Mouse (Mus musculus) kidney, postnatal 0 days (tissue): ENCODE measurements around the gene Kalrn. TPM values are rescaled to one million over a fixed set of nuclear protein-coding genes. Genes with fewer than 3 reads are reported as not detected.

ENCODE experiments used
- ATAC-seq: fragments of 200-750 bp; cut with Nextera tagmentation; replicated peaks from 2 replicates; pipeline ENCODE4 v1.8.0; 2017; ENCODE audit warnings: low read depth, moderate number of reproducible peaks, moderate TSS enrichment, moderate library complexity; ENCODE audit not compliant: low FRiP score
- DNase-seq: peaks from one replicate; pipeline ENCODE4 v3.0.0-alpha.2; 2016; ENCODE audit warnings: low spot score
- H3K27ac ChIP-seq: fragments of 300-500 bp; sonication (generic); 2 replicates; pipeline ENCODE4 v1.5.1; 2014; ENCODE audit warnings: mild to moderate bottlenecking
- H3K27me3 ChIP-seq: fragments of 300-500 bp; sonication (generic); 2 replicates; pipeline ENCODE4 v1.6.1; 2014; ENCODE audit warnings: low read length, mixed read lengths; ENCODE audit not compliant: insufficient read depth
- H3K36me3 ChIP-seq: fragments of 300-500 bp; sonication (generic); 2 replicates; pipeline ENCODE4 v1.6.1; 2014; ENCODE audit warnings: low read length, mixed read lengths; ENCODE audit not compliant: insufficient read depth
- H3K4me1 ChIP-seq: fragments of 300-500 bp; sonication (generic); replicated peaks from 2 replicates; pipeline ENCODE4 v1.6.1; 2014; ENCODE audit warnings: antibody characterized with exemption, low read length, mixed read lengths; ENCODE audit not compliant: insufficient read depth
- H3K4me2 ChIP-seq: fragments of 300-500 bp; sonication (generic); 2 replicates; pipeline ENCODE4 v1.6.1; 2014; ENCODE audit warnings: mild to moderate bottlenecking, low read length, moderate library complexity, mixed read lengths
- H3K4me3 ChIP-seq: fragments of 300-500 bp; sonication (generic); replicated peaks from 2 replicates; pipeline ENCODE4 v1.5.1; 2014; ENCODE audit warnings: low read depth, low read length
- H3K9ac ChIP-seq: fragments of 300-500 bp; sonication (generic); 2 replicates; pipeline ENCODE4 v1.6.1; 2014; ENCODE audit warnings: low read depth, low read length
- H3K9me3 ChIP-seq: fragments of 300-500 bp; sonication (generic); replicated peaks from 2 replicates; pipeline ENCODE4 v1.6.1; 2016; ENCODE audit warnings: low read length, inconsistent platforms, mixed read lengths
- CTCF ChIP-seq: IDR thresholded peaks from 2 replicates; pipeline ENCODE4 v1.5.1; 2016; ENCODE audit warnings: antibody characterized with exemption, low read depth, mild to moderate bottlenecking, moderate library complexity
- WGBS: fragments of 180-500 bp; shearing (Covaris S2); extraction: QIAGEN DNeasy Blood & Tissue Kit; methylation state at CpG from one replicate; pipeline ENCODE4 v1.1.7; 2014; 5-methylcytosine and 5-hydroxymethylcytosine counted together
- polyA plus RNA-seq: library from polyadenylated mRNA; unstranded; fragments of >200 nt; fragmentation: Nextera tagmentation; extraction: Ambion mirVana; gene quantifications from 2 replicates; pipeline ENCODE4 v1.2.1, GENCODE M21; 2015

The Kalrn gene
- polyA plus RNA-seq, 1 experiment from 2014 or later: 20.0 TPM

DNA sequence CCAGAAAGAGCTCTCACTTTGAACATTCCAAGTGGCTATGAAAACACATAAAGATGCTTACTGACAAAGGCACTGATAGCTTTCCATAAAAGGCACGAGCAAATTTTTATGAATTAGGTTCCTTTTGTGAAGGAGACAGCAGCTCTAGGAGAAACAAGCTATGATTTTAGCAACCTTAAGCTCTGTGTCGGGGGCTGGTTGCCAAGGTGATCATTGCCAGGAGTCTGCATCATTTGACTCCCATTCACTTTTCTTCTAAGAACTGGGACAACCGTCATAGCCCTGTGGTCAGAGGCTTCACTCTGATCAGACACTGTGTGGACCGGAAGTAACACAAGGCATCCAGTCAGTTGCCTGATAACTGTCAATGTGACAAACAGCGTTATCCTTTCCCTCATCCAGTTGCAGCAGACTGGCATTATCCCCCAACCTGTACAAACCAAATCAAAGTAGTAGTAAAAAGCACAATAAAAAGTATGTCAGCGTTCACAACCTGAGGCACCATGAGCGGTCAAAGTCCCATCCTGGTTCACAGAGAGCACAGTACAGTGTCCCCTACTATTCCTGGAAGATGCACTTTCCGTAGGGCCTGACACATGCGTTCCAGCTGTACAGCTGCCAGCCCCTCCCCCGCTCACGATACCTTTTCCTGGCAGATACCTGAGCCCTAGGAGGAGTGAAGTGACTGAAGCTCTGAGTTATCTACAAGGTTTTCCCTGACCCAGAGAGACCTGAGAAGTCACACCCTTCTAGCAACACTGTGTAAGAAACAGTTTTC is 253.1 kb downstream of the Kalrn start:
- ATAC-seq (no peak), DNase-seq (no peak)
- 69% methylated on average over 11 of the region's 11 CpGs for WGBS
- Histone ChIP-seq H3K36me3 (no peaks in the 10 kb centered on the region), H3K9me3 (no peaks in the 10 kb centered on the region), H3K27me3 (no peaks in the 10 kb centered on the region), H3K27ac (no peak overlapping the region), H3K4me2 (no peak overlapping the region), H3K4me3 (no peak overlapping the region), H3K9ac (no peak overlapping the region), H3K4me1 (0 out of 2 replicates have a peak, but pooled peaks cover 6% of the 10 kb centered on the region)
- no peak for TF ChIP-seq CTCF

GRCm38 (mm10) chr16:34317110-34317509 is 256.2 kb downstream of the Kalrn start:
- TF ChIP-seq CTCF: no peak
- H3K9me3 ChIP-seq: no peaks in the 10 kb centered on the region
- ATAC-seq: no peak
- WGBS: 13% methylated on average over 3 of the region's 3 CpGs
- DNase-seq: peak; percentile 25
- H3K27me3 ChIP-seq: no peaks in the 10 kb centered on the region
- no peak overlapping the region for H3K27ac ChIP-seq
- no peak overlapping the region for H3K4me3 ChIP-seq
- no peaks in the 10 kb centered on the region for H3K36me3 ChIP-seq
- no peak overlapping the region for H3K4me2 ChIP-seq
- no peak overlapping the region for H3K9ac ChIP-seq
- H3K4me1 ChIP-seq: no peaks in the 10 kb centered on the region

DNA sequence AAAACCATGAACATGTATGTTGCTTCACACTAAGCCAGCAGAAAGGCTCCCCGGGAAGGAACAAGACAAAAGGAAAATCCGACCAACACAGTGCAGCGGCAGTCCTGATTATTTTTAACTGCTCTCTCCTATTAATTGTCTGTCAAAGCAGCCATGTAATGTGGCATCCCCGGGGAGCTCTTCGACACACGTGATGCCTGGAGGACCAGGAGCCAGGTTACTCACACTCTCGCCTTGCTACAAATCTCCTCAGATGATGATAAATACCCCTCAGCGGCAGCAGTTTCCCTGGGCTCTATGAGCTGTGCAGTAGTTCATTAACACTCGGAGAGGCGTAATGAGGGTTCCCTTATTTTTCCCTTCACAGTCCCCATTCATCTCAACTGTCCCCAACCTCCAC is 257.1 kb downstream of the Kalrn start:
- no peak overlapping the region for H3K27ac ChIP-seq
- 27% methylated on average over 10 of the region's 10 CpGs for WGBS
- no peak for ATAC-seq
- no peaks in the 10 kb centered on the region for H3K36me3 ChIP-seq
- DNase-seq: no peak
- H3K4me2 ChIP-seq: no peak overlapping the region
- H3K27me3 ChIP-seq: no peaks in the 10 kb centered on the region
- no peak overlapping the region for H3K9ac ChIP-seq
- no peak overlapping the region for H3K4me3 ChIP-seq
- no peaks in the 10 kb centered on the region for H3K9me3 ChIP-seq
- no peak for TF ChIP-seq CTCF
- no peaks in the 10 kb centered on the region for H3K4me1 ChIP-seq

GRCm38 (mm10) chr16:34314071-34314470 is 259.3 kb downstream of the Kalrn start:
- H3K4me2 ChIP-seq: no peak overlapping the region
- no peak overlapping the region for H3K27ac ChIP-seq
- 93% methylated on average over 10 of the region's 10 CpGs for WGBS
- DNase-seq (no peak), ATAC-seq (no peak)
- H3K9me3 ChIP-seq: no peaks in the 10 kb centered on the region
- no peak overlapping the region for H3K4me3 ChIP-seq
- TF ChIP-seq CTCF: no peak
- H3K36me3 ChIP-seq: no peaks in the 10 kb centered on the region
- H3K4me1 ChIP-seq: no peaks in the 10 kb centered on the region
- no peaks in the 10 kb centered on the region for H3K27me3 ChIP-seq
- H3K9ac ChIP-seq: no peak overlapping the region

DNA sequence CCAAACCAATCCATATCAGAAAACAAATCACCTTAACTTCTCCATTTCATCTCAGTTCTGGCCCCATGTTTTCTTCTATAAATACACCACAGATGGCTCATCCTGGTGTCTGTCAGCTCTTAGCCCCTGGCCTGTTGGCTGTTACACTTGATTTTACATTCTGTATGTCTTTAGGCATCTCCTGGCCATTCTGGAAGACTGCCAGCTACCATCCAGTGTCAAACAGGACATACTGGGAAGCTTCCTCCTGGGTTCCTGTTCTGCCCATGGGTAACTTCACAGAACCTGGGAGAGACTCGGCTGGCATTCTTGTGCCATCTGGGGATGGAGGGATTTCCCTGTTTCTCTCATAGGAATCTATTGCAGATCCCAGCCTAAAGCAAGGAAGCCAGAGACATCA is 261.8 kb downstream of the Kalrn start:
- H3K9ac ChIP-seq: no peak overlapping the region
- no peaks in the 10 kb centered on the region for H3K4me1 ChIP-seq
- H3K36me3 ChIP-seq: no peaks in the 10 kb centered on the region
- no peaks in the 10 kb centered on the region for H3K9me3 ChIP-seq
- no peak overlapping the region for H3K27ac ChIP-seq
- 80% methylated on average over 1 of the region's 1 CpGs for WGBS
- ATAC-seq (no peak), DNase-seq (no peak)
- H3K27me3 ChIP-seq: no peaks in the 10 kb centered on the region
- H3K4me2 ChIP-seq: no peak overlapping the region
- no peak overlapping the region for H3K4me3 ChIP-seq
- TF ChIP-seq CTCF: no peak

DNA sequence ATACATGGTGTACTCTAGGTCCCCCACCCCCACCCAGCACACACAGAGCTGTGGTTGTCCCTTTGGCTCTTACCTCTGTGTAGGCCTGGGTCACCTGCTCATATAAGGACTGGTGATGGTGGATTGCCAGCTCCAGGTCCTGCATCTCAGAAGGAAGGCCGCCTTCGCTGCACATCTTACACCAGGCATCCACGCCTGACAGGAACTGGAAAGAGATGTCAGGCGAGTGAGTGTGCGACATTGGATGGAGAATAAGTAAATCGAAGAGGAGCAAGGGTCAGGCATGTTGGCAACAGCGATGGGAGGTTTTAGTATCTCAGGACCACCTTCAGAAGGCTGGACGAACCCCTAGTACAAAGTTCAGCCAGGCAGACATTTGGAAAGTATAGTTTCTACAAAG is 263.0 kb downstream of the Kalrn start:
- H3K4me3 ChIP-seq: no peak overlapping the region
- no peaks in the 10 kb centered on the region for H3K4me1 ChIP-seq
- H3K9ac ChIP-seq: no peak overlapping the region
- ATAC-seq (no peak), DNase-seq (no peak)
- 92% methylated on average over 8 of the region's 8 CpGs for WGBS
- H3K27me3 ChIP-seq: no peaks in the 10 kb centered on the region
- H3K4me2 ChIP-seq: no peak overlapping the region
- no peaks in the 10 kb centered on the region for H3K36me3 ChIP-seq
- H3K9me3 ChIP-seq: no peaks in the 10 kb centered on the region
- H3K27ac ChIP-seq: no peak overlapping the region
- TF ChIP-seq CTCF: no peak

- Histone ChIP-seq H3K27ac (no peak overlapping the region), H3K9me3 (no peaks in the 10 kb centered on the region), H3K4me2 (no peak overlapping the region), H3K9ac (no peak overlapping the region), H3K27me3 (no peaks in the 10 kb centered on the region), H3K36me3 (no peaks in the 10 kb centered on the region), H3K4me3 (no peak overlapping the region), H3K4me1 (no peaks in the 10 kb centered on the region)
- no peak for DNase-seq
- no peak for ATAC-seq
- WGBS: 88% methylated on average over 1 of the region's 1 CpGs
- TF ChIP-seq CTCF: no peak
Observed at GRCm38 (mm10) chr16:34308324-34308723, 265.0 kb downstream of the Kalrn start.
